Mouse (Mus musculus) limb, embryonic 14.5 days (tissue): ENCODE measurements at regions not wholly inside any gene's neighbourhood (a gene's known extent, or its start where the extent isn't known, plus 50 kb on each side); places are given as distances from the start of the nearest gene placed in this dataset.

Experiments
- ATAC-seq: fragments of 200-750 bp; cut with Nextera tagmentation; 2 replicates; pipeline ENCODE4 v1.8.0; 2017; ENCODE audit warnings: low read depth, moderate number of reproducible peaks, moderate TSS enrichment; ENCODE audit not compliant: low FRiP score
- DNase-seq: peaks from one replicate; pipeline ENCODE4 v3.0.0-alpha.2; 2015; ENCODE audit warnings: low spot score
- H3K27ac ChIP-seq: fragments of 300-500 bp; sonication (generic); replicated peaks from 2 replicates; pipeline ENCODE4 v1.5.1; 2014; ENCODE audit warnings: low read depth, mild to moderate bottlenecking, low read length, moderate library complexity, mixed read lengths
- H3K27me3 ChIP-seq: fragments of 300-500 bp; sonication (generic); 2 replicates; pipeline ENCODE4 v1.6.1; 2014; ENCODE audit warnings: low read length, mixed read lengths; ENCODE audit not compliant: control insufficient read depth, insufficient read depth
- H3K36me3 ChIP-seq: fragments of 300-500 bp; sonication (generic); 2 replicates; pipeline ENCODE4 v1.6.1; 2014; ENCODE audit warnings: mild to moderate bottlenecking, low read length, moderate library complexity, mixed read lengths; ENCODE audit not compliant: control insufficient read depth, insufficient read depth
- H3K4me1 ChIP-seq: fragments of 300-500 bp; sonication (generic); 2 replicates; pipeline ENCODE4 v1.6.1; 2014; ENCODE audit warnings: antibody characterized with exemption, low read length, mixed read lengths; ENCODE audit not compliant: control insufficient read depth, insufficient read depth
- H3K4me2 ChIP-seq: fragments of 300-500 bp; sonication (generic); replicated peaks from 2 replicates; pipeline ENCODE4 v1.6.1; 2014; ENCODE audit warnings: low read depth, mild to moderate bottlenecking, low read length, moderate library complexity; ENCODE audit not compliant: severe bottlenecking
- H3K4me3 ChIP-seq: fragments of 300-500 bp; sonication (generic); replicated peaks from 2 replicates; pipeline ENCODE4 v1.5.1; 2014; ENCODE audit warnings: low read length
- H3K9ac ChIP-seq: fragments of 300-500 bp; sonication (generic); 2 replicates; pipeline ENCODE4 v1.6.1; 2014; ENCODE audit warnings: mild to moderate bottlenecking, low read depth, low read length, moderate library complexity; ENCODE audit not compliant: severe bottlenecking
- H3K9me3 ChIP-seq: fragments of 300-500 bp; sonication (generic); 2 replicates; pipeline ENCODE4 v1.6.1; 2016; ENCODE audit warnings: low read length; ENCODE audit not compliant: control insufficient read depth
- POLR2A ChIP-seq: fragments of 200-500 bp; IDR thresholded peaks from 2 replicates; pipeline ENCODE4 v1.8.0; 2012; ENCODE audit warnings: inconsistent platforms, mild to moderate bottlenecking, moderate library complexity, borderline replicate concordance; ENCODE audit not compliant: insufficient read depth, insufficient read length; ENCODE audit errors: extremely low read depth
- WGBS: fragments of 180-500 bp; shearing (Covaris S2); extraction: QIAGEN DNeasy Blood & Tissue Kit; methylation state at CpG from one replicate; pipeline ENCODE4 v1.1.7; 2014; 5-methylcytosine and 5-hydroxymethylcytosine counted together

DNA sequence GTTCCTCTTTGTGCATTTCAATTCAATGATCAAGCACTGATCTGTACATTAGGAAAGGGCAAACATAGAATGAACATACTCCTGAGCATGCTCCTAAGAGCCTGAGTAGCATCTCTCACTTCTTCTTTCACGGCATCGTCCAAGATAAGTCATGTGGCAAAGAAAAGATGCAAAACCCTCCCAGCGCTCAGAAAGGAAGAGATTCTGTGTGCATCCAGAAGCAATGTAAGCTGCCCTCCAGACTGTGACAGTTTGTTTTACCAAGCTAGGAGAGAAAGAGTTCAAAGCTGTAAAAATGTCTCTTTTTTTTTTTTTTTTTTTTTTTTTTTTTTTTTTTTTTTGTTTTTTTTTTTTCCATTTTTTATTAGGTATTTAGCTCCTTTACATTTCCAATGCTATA is 518.7 kb downstream of the Nfib start:
- H3K4me2 ChIP-seq: no peak overlapping the region
- H3K27me3 ChIP-seq: no peaks in the 10 kb centered on the region
- no peak for TF ChIP-seq POLR2A
- H3K4me1 ChIP-seq: no peaks in the 10 kb centered on the region
- H3K9ac ChIP-seq: no peak overlapping the region
- no peaks in the 10 kb centered on the region for H3K9me3 ChIP-seq
- no peaks in the 10 kb centered on the region for H3K36me3 ChIP-seq
- DNase-seq (no peak), ATAC-seq (no peak)
- H3K27ac ChIP-seq: no peak overlapping the region
- no peak overlapping the region for H3K4me3 ChIP-seq
- 97% methylated on average over 3 of the region's 3 CpGs for WGBS

DNA sequence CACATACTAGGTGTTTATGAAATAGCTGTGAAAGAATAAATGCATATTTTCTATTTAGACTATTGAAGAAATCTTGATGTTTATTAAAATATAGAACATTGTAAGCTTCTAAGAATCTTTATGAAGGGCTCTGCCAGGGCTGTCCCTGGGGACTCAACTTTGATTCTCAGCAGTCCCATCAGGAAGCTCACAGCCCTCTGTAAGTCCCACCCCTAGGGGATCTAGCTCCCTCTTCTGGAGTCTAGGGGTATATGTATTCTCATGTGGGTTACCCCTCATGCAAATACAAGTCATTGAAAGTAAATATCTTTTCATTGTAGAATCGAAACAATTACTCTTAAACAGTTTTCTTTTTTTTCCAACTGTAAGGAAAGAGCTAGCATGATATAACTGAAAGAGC is 521.6 kb downstream of the Nfib start:
- ATAC-seq: no peak
- DNase-seq: no peak
- TF ChIP-seq POLR2A: no peak
- 86% methylated on average over 1 of the region's 1 CpGs for WGBS
- Histone ChIP-seq H3K27ac (no peak overlapping the region), H3K4me3 (no peak overlapping the region), H3K9me3 (no peaks in the 10 kb centered on the region), H3K9ac (no peak overlapping the region), H3K36me3 (no peaks in the 10 kb centered on the region), H3K27me3 (no peaks in the 10 kb centered on the region), H3K4me2 (no peak overlapping the region), H3K4me1 (no peaks in the 10 kb centered on the region)

DNA sequence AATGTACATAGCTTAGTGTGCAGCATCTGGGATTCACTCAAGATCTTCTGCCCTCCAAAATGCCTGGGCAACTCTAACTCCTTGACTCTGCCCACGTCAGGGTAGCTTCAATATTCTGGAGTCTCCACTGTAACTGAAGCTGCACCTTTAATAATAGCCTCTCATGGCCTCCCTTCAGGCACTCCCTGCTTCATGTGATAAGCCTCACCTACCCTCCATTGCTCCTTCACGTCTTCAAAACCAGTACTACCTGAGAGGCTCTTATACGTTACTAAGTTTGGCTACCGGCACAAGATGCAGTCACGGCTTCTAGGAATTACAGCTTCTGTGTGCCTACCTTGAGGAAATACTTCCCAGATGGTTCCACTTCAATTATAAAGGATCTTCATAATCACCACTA is 527.4 kb downstream of the Nfib start:
- Histone ChIP-seq H3K9ac (no peak overlapping the region), H3K27ac (no peak overlapping the region), H3K27me3 (no peaks in the 10 kb centered on the region), H3K4me3 (no peak overlapping the region), H3K36me3 (no peaks in the 10 kb centered on the region), H3K9me3 (no peaks in the 10 kb centered on the region), H3K4me1 (peaks cover 20% of the 10 kb centered on the region), H3K4me2 (no peak overlapping the region)
- WGBS: 88% methylated on average over 5 of the region's 5 CpGs
- DNase-seq (no peak), ATAC-seq (no peak)
- TF ChIP-seq POLR2A: no peak

DNA sequence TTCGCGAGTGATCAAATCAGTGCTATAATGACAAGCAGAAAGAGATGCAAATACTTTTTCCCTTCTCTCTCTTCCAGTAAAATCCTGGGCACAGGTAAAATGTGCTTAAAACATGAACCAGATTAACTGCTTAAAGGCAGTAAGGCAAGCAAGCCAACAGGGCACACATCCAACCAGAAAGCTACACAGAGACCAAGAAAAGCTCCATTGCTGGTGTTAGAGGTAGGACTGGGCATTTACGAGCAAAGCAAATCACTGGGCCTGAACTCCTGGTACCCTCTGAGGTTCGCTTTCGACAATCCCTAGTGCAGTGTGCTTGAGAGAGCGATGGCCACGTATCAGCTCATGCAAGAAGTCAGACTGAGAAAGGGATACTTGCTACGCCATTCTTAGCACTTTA is 528.8 kb downstream of the Nfib start:
- no peaks in the 10 kb centered on the region for H3K27me3 ChIP-seq
- H3K9ac ChIP-seq: no peak overlapping the region
- no peak for TF ChIP-seq POLR2A
- no peak overlapping the region for H3K4me3 ChIP-seq
- ATAC-seq (peak; percentile 65), DNase-seq (peak; percentile 63)
- no peak overlapping the region for H3K4me2 ChIP-seq
- H3K9me3 ChIP-seq: no peaks in the 10 kb centered on the region
- no peaks in the 10 kb centered on the region for H3K36me3 ChIP-seq
- WGBS: 55% methylated on average over 8 of the region's 8 CpGs
- no peak overlapping the region for H3K27ac ChIP-seq
- peaks cover 24% of the 10 kb centered on the region for H3K4me1 ChIP-seq

DNA sequence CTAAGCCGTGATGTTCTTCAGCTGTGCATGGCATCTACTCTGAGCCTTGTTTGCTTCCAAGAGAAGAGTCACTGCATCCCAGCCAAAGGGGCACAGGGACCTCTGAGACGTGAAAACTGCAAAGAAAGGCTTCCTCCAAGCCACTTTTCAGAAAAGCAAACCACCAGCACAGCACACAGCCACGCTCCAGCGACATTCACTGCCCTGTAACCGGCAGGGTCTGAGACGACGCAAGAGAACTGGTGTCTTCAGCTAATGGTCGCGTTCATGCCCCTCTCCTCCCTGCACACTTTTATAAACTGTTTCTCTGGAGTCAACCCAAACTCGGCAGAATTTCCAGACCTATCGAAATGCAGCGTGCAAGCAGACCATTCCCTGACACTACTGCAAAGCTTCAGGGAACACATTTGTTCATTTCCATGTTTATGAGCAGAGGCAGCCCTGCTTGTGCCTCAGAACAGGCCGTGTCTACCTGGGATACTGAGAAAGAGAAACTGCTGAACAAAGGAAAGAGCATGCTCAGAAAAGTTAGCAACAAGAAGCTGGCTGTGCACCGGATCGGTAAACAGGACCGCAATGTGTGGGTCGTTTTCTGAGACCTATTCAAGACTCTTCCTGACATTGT is 532.0 kb downstream of the Nfib start:
- ATAC-seq: 0 out of 2 replicates have a peak, but pooled peaks have one; percentile 58
- H3K27me3 ChIP-seq: no peaks in the 10 kb centered on the region
- no peak overlapping the region for H3K9ac ChIP-seq
- no peaks in the 10 kb centered on the region for H3K36me3 ChIP-seq
- WGBS: 45% methylated on average over 17 of the region's 17 CpGs
- peaks cover 37% of the 10 kb centered on the region for H3K4me1 ChIP-seq
- no peak overlapping the region for H3K4me3 ChIP-seq
- TF ChIP-seq POLR2A: no peak
- no peaks in the 10 kb centered on the region for H3K9me3 ChIP-seq
- H3K4me2 ChIP-seq: no peak overlapping the region
- H3K27ac ChIP-seq: peak overlapping the region; percentile 68
- DNase-seq: no peak
